Mouse (Mus musculus) neural tube, embryonic 12.5 days (tissue): ENCODE measurements around the gene Plppr1. TPM values are rescaled to one million over a fixed set of nuclear protein-coding genes. Genes with fewer than 3 reads are reported as not detected.
"Not testable (repeated sequence)": the region's sequence is repeated elsewhere in the genome, so short reads cannot be mapped to it uniquely, and the experiment has no call there.

ENCODE experiments used
- ATAC-seq: fragments of 200-750 bp; cut with Nextera tagmentation; 2 replicates; pipeline ENCODE4 v1.8.0; 2017; ENCODE audit warnings: low read depth, mild to moderate bottlenecking, moderate TSS enrichment, moderate library complexity; ENCODE audit not compliant: low FRiP score
- H3K27ac ChIP-seq: fragments of 300-500 bp; sonication (generic); 2 replicates; pipeline ENCODE4 v1.5.1; 2016
- H3K27me3 ChIP-seq: fragments of 300-500 bp; sonication (generic); replicated peaks from 2 replicates; pipeline ENCODE4 v1.6.1; 2016; ENCODE audit warnings: mild to moderate bottlenecking
- H3K36me3 ChIP-seq: fragments of 300-500 bp; sonication (generic); 2 replicates; pipeline ENCODE4 v1.6.1; 2016; ENCODE audit warnings: mild to moderate bottlenecking
- H3K4me1 ChIP-seq: fragments of 300-500 bp; sonication (generic); 2 replicates; pipeline ENCODE4 v1.6.1; 2016
- H3K4me2 ChIP-seq: fragments of 300-500 bp; sonication (generic); replicated peaks from 2 replicates; pipeline ENCODE4 v1.6.1; 2016; ENCODE audit warnings: mild to moderate bottlenecking
- H3K4me3 ChIP-seq: fragments of 300-500 bp; sonication (generic); 2 replicates; pipeline ENCODE4 v1.5.1; 2016
- H3K9ac ChIP-seq: fragments of 300-500 bp; sonication (generic); 2 replicates; pipeline ENCODE4 v1.6.1; 2016; ENCODE audit warnings: mild to moderate bottlenecking
- H3K9me3 ChIP-seq: fragments of 300-500 bp; sonication (generic); 2 replicates; pipeline ENCODE4 v1.6.1; 2016; ENCODE audit warnings: mild to moderate bottlenecking
- WGBS: fragments of 180-500 bp; shearing (Covaris S2); methylation state at CpG from one replicate; pipeline ENCODE4 v1.1.7; 2016; 5-methylcytosine and 5-hydroxymethylcytosine counted together
- polyA plus RNA-seq: library from polyadenylated mRNA; unstranded; fragments of >200 nt; fragmentation: Nextera tagmentation; extraction: Ambion mirVana; gene quantifications from 2 replicates; pipeline ENCODE4 v1.2.1, GENCODE M21; 2016

The Plppr1 gene
- polyA plus RNA-seq, 1 experiment from 2014 or later: 42.7 TPM

DNA sequence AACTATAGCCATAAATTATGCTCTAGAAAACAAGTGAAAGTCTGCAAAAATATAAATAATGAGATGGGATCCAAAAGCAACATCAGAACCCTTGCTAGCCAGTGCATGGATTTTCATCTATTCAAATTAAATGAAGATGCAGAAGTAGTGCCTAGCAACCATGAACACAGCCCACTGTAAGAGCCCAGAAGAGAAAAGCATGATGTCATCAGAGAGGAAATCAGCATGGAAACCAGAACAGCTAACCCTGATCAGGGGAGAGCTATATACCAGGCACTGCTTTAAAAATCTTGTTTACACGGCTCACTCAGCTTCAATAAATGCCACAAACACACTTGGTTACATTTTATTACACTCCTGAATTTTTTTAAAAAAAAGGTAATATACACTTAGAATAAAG, 288.9 kb downstream of the Plppr1 start:
- not testable (repeated sequence) for H3K4me1 ChIP-seq, ATAC-seq, H3K27ac ChIP-seq, H3K9me3 ChIP-seq, H3K4me3 ChIP-seq, H3K27me3 ChIP-seq, H3K4me2 ChIP-seq, H3K36me3 ChIP-seq, H3K9ac ChIP-seq
- WGBS: 80% methylated on average over 1 of the region's 1 CpGs

DNA sequence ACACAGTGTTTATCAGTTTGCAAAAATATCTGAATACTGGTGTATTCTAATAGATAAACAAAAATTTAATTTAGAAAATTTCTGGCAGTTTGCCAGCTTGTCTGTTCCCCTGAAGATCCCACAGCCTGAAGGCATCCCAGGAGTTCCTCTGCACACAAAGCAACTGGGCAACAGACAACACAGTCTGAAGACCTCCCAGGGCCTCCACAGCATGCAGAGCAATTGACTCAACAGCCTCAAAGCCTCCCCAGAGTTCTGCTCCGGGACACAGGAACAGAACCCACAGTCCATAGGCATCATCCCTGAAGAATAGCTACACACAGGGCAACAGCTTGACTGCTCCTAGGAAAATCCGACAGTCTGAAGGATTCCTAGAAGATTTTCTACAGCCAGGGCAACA, 289.6 kb downstream of the Plppr1 start:
- Histone ChIP-seq H3K9me3 (no peaks in the 10 kb centered on the region), H3K27me3 (no peaks in the 10 kb centered on the region), H3K27ac (no peak overlapping the region), H3K4me3 (no peak overlapping the region), H3K4me1 (no peaks in the 10 kb centered on the region), H3K36me3 (no peaks in the 10 kb centered on the region), H3K9ac (no peak overlapping the region), H3K4me2 (no peak overlapping the region)
- WGBS: 58% methylated on average over 2 of the region's 2 CpGs
- ATAC-seq: no peak

DNA sequence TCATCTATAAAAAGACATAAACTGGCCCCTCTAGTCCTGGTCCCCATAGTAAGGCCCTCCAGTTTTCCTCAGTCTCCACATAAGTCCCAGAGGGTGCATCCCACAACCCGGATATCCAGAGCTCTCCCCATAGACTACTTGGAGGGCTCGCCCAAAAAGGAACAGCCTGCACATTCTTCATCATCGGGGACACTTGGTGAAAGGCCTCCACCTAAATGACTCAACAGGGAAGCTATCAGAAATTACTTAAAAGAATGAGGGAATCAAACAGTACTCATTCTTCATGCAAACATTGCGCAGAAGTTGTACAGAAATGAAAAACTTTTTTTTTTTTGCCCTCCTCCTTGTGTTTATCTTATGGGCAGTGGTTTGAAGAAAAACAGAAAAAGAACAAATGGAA, 291.4 kb downstream of the Plppr1 start:
- no peak overlapping the region for H3K4me2 ChIP-seq
- H3K4me1 ChIP-seq: no peaks in the 10 kb centered on the region
- H3K36me3 ChIP-seq: no peaks in the 10 kb centered on the region
- no peak overlapping the region for H3K9ac ChIP-seq
- WGBS: 93% methylated on average over 4 of the region's 4 CpGs
- no peak for ATAC-seq
- no peaks in the 10 kb centered on the region for H3K27me3 ChIP-seq
- no peak overlapping the region for H3K27ac ChIP-seq
- no peak overlapping the region for H3K4me3 ChIP-seq
- H3K9me3 ChIP-seq: no peaks in the 10 kb centered on the region

DNA sequence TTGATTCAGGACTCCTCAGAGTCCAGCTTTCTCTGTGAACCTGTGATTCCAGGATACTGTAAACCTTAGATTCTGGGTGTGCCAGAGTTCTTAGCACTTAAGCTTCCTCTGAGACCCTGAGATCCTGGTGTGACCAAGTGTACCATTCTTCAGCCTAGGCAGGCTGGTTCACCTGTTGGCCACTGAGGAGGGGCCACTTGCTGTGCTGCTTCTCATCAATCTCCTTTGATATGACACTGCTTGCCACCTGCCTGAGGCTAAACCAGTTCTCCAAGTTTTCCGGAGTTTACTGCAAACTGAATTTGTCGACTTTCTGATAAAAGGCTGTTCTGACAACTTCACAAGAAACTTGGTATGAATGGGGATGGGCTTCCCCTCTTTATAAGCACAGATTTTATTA, 298.0 kb downstream of the Plppr1 start:
- Histone ChIP-seq H3K27me3 (no peaks in the 10 kb centered on the region), H3K27ac (no peak overlapping the region), H3K36me3 (no peaks in the 10 kb centered on the region), H3K4me1 (no peaks in the 10 kb centered on the region), H3K4me2 (no peak overlapping the region), H3K9ac (no peak overlapping the region), H3K9me3 (no peaks in the 10 kb centered on the region; the same call in 1 of the 2 replicates), H3K4me3 (no peak overlapping the region)
- no peak for ATAC-seq
- WGBS: 79% methylated on average over 2 of the region's 2 CpGs

DNA sequence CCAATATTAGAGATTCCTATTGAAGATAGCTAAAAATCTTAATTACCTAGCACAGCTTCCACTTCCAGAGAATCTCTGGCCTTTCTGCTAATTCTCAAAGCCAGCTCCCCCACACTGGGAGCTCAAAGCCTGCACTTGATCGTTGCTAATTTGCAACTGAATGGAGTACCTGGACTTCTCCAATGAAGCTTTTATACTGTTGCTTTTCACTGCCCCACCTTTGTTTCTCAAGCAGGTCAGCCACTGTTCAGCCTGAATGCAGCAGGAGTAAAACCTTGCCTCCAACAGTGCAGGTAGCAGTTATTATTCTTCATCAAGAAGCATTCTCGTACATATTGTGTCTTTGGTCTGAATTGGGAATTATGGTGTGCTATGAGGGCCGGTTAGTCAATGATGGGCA, 309.0 kb downstream of the Plppr1 start:
- H3K9ac ChIP-seq, H3K4me3 ChIP-seq, H3K36me3 ChIP-seq, H3K27ac ChIP-seq, H3K4me2 ChIP-seq, H3K4me1 ChIP-seq, H3K9me3 ChIP-seq, ATAC-seq, H3K27me3 ChIP-seq: not testable (repeated sequence)
- WGBS: 82% methylated on average over 3 of the region's 3 CpGs

DNA sequence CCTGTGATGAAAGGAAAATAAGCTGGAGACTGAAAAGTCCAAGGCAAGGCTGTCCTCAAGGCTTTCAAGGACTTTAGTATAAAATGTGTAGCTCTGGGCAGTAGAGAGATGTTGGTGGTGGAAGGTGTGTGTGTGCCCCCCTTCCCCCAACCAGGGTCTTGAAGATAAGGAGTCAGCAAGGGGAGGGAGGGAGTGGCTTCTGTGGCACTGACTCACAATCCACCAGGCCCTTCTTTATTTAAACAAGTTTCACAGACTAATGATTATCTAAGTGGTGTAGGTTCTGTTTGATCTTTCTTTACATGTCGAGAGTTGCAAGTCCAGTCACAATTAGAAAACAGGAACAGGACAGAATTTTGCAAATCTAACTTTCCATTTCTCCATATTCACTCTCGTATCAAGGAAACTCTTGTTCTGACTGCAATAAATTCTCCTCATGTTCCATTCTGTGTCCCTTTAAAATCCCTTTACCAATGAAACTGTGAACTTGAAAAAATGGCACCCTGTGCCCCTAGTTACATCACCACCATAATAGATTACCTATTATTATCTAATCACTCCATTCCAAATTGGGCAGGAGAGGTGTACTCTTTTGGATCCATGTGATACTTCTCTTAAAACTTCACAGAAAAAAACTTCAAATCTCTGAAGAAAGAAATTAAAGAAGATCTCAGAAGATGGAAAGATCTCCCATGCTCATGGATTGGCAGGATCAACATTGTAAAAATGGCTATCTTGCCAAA, 324.7 kb downstream of the Plppr1 start:
- H3K4me2 ChIP-seq, H3K27ac ChIP-seq, H3K4me3 ChIP-seq, H3K4me1 ChIP-seq, H3K9ac ChIP-seq, H3K36me3 ChIP-seq, H3K27me3 ChIP-seq, ATAC-seq, H3K9me3 ChIP-seq: not testable (repeated sequence)
- WGBS: 88% methylated on average over 2 of the region's 2 CpGs

DNA sequence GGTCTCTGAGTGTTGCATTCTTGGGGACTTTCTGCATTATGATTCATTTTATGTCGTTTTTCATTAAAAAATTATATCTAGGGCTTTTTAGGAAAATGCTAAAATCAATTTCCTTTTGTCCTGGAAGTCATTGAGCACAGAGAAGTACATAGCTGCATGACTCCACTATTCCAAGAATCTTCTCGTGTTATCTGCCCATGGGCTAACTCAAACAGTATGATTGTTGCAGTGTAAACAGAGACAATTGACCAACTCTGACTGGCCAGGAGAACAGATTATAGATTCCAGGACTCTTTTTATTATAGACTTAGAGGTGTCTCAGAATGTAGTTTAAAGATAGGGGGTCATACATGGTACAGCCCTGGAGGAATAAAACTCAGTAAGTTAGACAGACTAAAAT, 327.8 kb downstream of the Plppr1 start:
- Histone ChIP-seq H3K4me3 (no peak overlapping the region), H3K36me3 (no peaks in the 10 kb centered on the region), H3K9ac (no peak overlapping the region), H3K9me3 (no peaks in the 10 kb centered on the region), H3K4me1 (no peaks in the 10 kb centered on the region), H3K4me2 (no peak overlapping the region), H3K27me3 (no peaks in the 10 kb centered on the region), H3K27ac (no peak overlapping the region)
- ATAC-seq: no peak
- 58% methylated on average over 2 of the region's 2 CpGs for WGBS
